Comparison of ENCODE assay signal across 8 mouse cellular contexts in the genomic region with DNA sequence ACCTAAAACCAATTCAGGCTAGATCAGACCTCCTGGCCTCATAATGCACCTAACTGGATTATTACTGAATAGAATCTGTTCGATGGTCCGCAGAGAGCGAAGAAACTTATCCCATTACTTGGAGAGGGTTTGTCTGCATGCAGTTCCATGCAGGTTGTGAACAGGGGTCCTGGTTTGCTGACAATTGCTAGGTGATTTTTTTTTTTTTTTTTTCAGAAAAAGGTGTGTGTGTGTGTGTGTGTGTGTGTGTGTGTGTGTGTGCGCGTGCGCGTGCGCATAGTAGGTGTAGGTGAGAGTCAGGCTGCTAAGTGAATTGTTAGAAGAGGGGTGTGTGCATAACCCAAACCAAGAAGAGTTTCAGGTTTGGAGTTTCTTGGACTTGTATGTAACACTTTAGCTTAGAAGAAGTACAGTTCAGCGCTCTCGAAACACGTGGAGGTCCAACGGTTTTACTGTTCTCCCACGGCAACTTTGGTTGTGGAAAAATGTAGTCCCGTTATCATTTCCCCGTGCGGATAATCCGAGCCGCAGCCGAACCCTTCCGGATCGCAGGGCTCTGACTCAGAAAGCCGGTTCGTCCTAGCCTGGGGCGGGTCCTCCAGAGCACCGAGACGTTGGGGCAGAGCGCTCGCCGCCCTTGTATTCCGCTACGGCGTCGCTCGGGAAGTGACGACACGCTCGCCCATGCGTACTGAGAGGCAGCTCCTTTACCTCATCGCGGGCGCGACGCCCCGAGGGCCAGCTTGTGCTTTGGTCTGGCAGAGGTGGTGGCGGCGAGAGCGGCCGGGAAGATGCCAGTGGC. TPM values are rescaled to one million over a fixed set of nuclear protein-coding genes. Genes with fewer than 3 reads are reported as not detected.
DNase-seq lines count a peak whose midpoint lies in the region; ATAC-seq and TF ChIP-seq lines count a peak whose summit lies in the region.

Gene Cops8 (plus strand): TSS at position 223 of the 802 bp plus-strand sequence.

- intact Hi-C loops in gastrocnemius, adult 2 months (cut with DNase I) = no loop called here
- intact Hi-C loops in left cerebral cortex, adult 2 months (cut with DNase I) = loop anchor here (5.0 kb wide), 1 partner anchor 239 kb away; the partner anchor contains the start of gene Col6a3

- no peaks in the 10 kb centered on the region for H3K27me3 ChIP-seq in hindbrain, postnatal 0 days (ENCODE audit: insufficient read depth, low read length)

- no peaks in the 10 kb centered on the region; the same call in 1 of the 2 replicates for H3K4me1 ChIP-seq in hindbrain, postnatal 0 days (ENCODE audit: insufficient read depth, low read length)

- peak; percentile 98 for DNase-seq in ZHBTc4 (ENCODE audit: low read depth, low spot score)
- peak; percentile 99 for DNase-seq in gastrocnemius, adult 2 months
- DNase-seq in hindbrain, postnatal 0 days (ENCODE audit: low spot score) = peak; percentile 99
- DNase-seq in left cerebral cortex, adult 2 months (ENCODE audit: extremely low spot score in 1 of 2, low spot score in 2 of 2) = peak; percentile 98 to 99
- DNase-seq in right cerebral cortex, adult 2 months (ENCODE audit: low spot score in 2 of 2) = peak; percentile 99
- DNase-seq in urinary bladder, postnatal 14 days (ENCODE audit: low spot score) = peak; percentile 98

- no peaks in the 10 kb centered on the region for H3K9me3 ChIP-seq in hindbrain, postnatal 0 days (ENCODE audit: low read length)

- WGBS in hindbrain, postnatal 0 days = 5% methylated on average over 48 of the region's 48 CpGs

- H3K27ac ChIP-seq in gastrocnemius, adult 2 months = peak within 1 kb of the TSS; percentile 94
- peak within 1 kb of the TSS; percentile 41 for H3K27ac ChIP-seq in hindbrain, postnatal 0 days
- peak within 1 kb of the TSS; percentile 77 for H3K27ac ChIP-seq in left cerebral cortex, adult 2 months

- H3K36me3 ChIP-seq in hindbrain, postnatal 0 days (ENCODE audit: insufficient read depth, low read length) = peaks cover 18% of the 10 kb centered on the region; the same call in 1 of the 2 replicates

- peak within 1 kb of the TSS; percentile 68 for H3K9ac ChIP-seq in hindbrain, postnatal 0 days (replicated peaks; ENCODE audit: low read length)

- ATAC-seq in common myeloid progenitor, adult 5-6 weeks (replicated peaks; ENCODE audit: low read depth, poor library complexity, severe bottlenecking) = peak; percentile 100
- ATAC-seq in hindbrain, postnatal 0 days = peak; percentile 100
- ATAC-seq in megakaryocyte, adult 5-6 weeks (ENCODE audit: poor library complexity, severe bottlenecking) = peak; percentile 99

- no peak for TF ChIP-seq CTCF in gastrocnemius, adult 2 months (IDR thresholded peaks at IDR 0.05)
- TF ChIP-seq CTCF in hindbrain, postnatal 0 days (IDR thresholded peaks at IDR 0.05; ENCODE audit: low read depth) = no peak; the same call in 1 of the 2 replicates
- TF ChIP-seq CTCF in left cerebral cortex, adult 2 months (IDR thresholded peaks at IDR 0.05) = no peak

- H3K4me2 ChIP-seq in hindbrain, postnatal 0 days (ENCODE audit: low read depth, low read length) = peak within 1 kb of the TSS; percentile 82

- H3K4me3 ChIP-seq in gastrocnemius, adult 2 months = peak within 1 kb of the TSS; percentile 88
- peak within 1 kb of the TSS; percentile 68 for H3K4me3 ChIP-seq in hindbrain, postnatal 0 days (ENCODE audit: low read length)
- peak within 1 kb of the TSS; percentile 79 for H3K4me3 ChIP-seq in left cerebral cortex, adult 2 months

RNA-seq across cellular contexts. Expression of gene Cops8, which starts in this region (rescaled TPM):
- 61.3 and 77.8 TPM in 2 replicates for total RNA-seq in common myeloid progenitor, adult 5-6 weeks (2017)
- 100 to 1,000 TPM; 102 to 104 TPM for total RNA-seq in gastrocnemius, adult 2 months (2021)
- 97.2 and 117 TPM in 2 replicates for total RNA-seq in hindbrain, postnatal 0 days (2014; rRNA removed)
- 167 and 170 TPM in 2 replicates for polyA plus RNA-seq in hindbrain, postnatal 0 days (2015; fragmentation: Nextera tagmentation; extraction: Ambion mirVana)
- total RNA-seq in left cerebral cortex, adult 2 months (2021) = 100 to 1,000 TPM; 108 to 132 TPM
- total RNA-seq in megakaryocyte, adult 5-6 weeks (2015) = 38.8 and 42.6 TPM in 2 replicates
- 61.2 and 64.4 TPM in 2 replicates for total RNA-seq in megakaryocyte, adult 5-6 weeks (2017)

Comparison
In these comparisons a context has a peak if more than half of its experiments do, and no peak if none do; other contexts are left out.
1. Peak in every context shown above with its lines: DNase-seq, ATAC-seq, H3K4me3 ChIP-seq and H3K27ac ChIP-seq.
2. H3K27ac ChIP-seq: peak in every context shown above with its lines; median percentile 94 in gastrocnemius, adult 2 months; 77 in left cerebral cortex, adult 2 months; 41 in hindbrain, postnatal 0 days.